Mouse (Mus musculus) kidney, embryonic 14.5 days (tissue): ENCODE data around the gene Dennd1a. TPM values are rescaled to one million over a fixed set of nuclear protein-coding genes. Genes with fewer than 3 reads are reported as not detected.

Source experiments
- ATAC-seq: fragments of 200-750 bp; cut with Nextera tagmentation; 2 replicates; pipeline ENCODE4 v1.8.0; 2017; ENCODE audit warnings: moderate number of reproducible peaks, mild to moderate bottlenecking, moderate TSS enrichment, moderate library complexity; ENCODE audit not compliant: low FRiP score, low TSS enrichment
- H3K27ac ChIP-seq: fragments of 300-500 bp; sonication (generic); 2 replicates; pipeline ENCODE4 v1.5.1; 2014; ENCODE audit warnings: low read depth, mild to moderate bottlenecking, low read length, moderate library complexity, mixed read lengths
- H3K27me3 ChIP-seq: fragments of 300-500 bp; sonication (generic); 2 replicates; pipeline ENCODE4 v1.6.1; 2014; ENCODE audit warnings: mild to moderate bottlenecking, low read length; ENCODE audit not compliant: control insufficient read depth, insufficient read depth
- H3K36me3 ChIP-seq: fragments of 300-500 bp; sonication (generic); 2 replicates; pipeline ENCODE4 v1.6.1; 2014; ENCODE audit warnings: low read length, mixed read lengths; ENCODE audit not compliant: control insufficient read depth, insufficient read depth
- H3K4me1 ChIP-seq: fragments of 300-500 bp; sonication (generic); 2 replicates; pipeline ENCODE4 v1.6.1; 2014; ENCODE audit warnings: low read length, mixed read lengths; ENCODE audit not compliant: control insufficient read depth, insufficient read depth
- H3K4me2 ChIP-seq: fragments of 300-500 bp; sonication (generic); replicated peaks from 2 replicates; pipeline ENCODE4 v1.6.1; 2014; ENCODE audit warnings: low read depth, mild to moderate bottlenecking, low read length
- H3K4me3 ChIP-seq: fragments of 300-500 bp; sonication (generic); 2 replicates; pipeline ENCODE4 v1.5.1; 2014; ENCODE audit warnings: mild to moderate bottlenecking, low read length
- H3K9ac ChIP-seq: fragments of 300-500 bp; sonication (generic); 2 replicates; pipeline ENCODE4 v1.6.1; 2014; ENCODE audit warnings: low read depth, mild to moderate bottlenecking, low read length, moderate library complexity
- H3K9me3 ChIP-seq: fragments of 300-500 bp; sonication (generic); 2 replicates; pipeline ENCODE4 v1.6.1; 2016; ENCODE audit warnings: low read length; ENCODE audit not compliant: control insufficient read depth
- WGBS: fragments of 180-500 bp; shearing (Covaris S2); extraction: QIAGEN DNeasy Blood & Tissue Kit; methylation state at CpG from one replicate; pipeline ENCODE4 v1.1.7; 2014; 5-methylcytosine and 5-hydroxymethylcytosine counted together
- polyA plus RNA-seq: library from polyadenylated mRNA; unstranded; fragments of >200 nt; fragmentation: Nextera tagmentation; extraction: Ambion mirVana; gene quantifications from 2 replicates; pipeline ENCODE4 v1.2.1, GENCODE M21; 2014

Dennd1a gene
- polyA plus RNA-seq, 1 experiment from 2014 or later, result 12.6 TPM

DNA sequence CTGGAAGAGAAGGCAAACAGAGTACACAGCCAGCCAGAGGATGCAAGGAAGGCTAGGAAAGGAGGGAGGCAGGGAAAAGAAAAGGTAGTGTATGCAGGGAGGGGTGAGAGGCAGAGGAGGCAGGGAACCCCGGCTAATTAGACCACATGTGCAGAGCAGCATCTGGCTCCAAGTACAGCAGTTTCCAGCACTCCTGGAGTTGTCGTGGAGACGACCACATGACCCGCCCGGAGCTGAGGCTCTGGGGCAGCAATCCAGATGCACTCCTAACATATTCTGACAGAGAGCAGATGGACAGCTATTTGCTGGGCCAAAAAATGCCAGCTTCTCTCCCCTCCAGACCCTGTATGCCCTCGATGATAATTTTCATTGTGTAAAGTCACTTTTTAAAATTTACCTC is 417.6 kb downstream of the Dennd1a start:
- no peaks in the 10 kb centered on the region for H3K4me1 ChIP-seq
- no peak overlapping the region for H3K4me3 ChIP-seq
- no peaks in the 10 kb centered on the region for H3K9me3 ChIP-seq
- H3K4me2 ChIP-seq, result no peak overlapping the region
- no peak overlapping the region for H3K9ac ChIP-seq
- WGBS, result 58% methylated on average over 6 of the region's 6 CpGs
- no peak overlapping the region for H3K27ac ChIP-seq
- no peaks in the 10 kb centered on the region for H3K27me3 ChIP-seq
- H3K36me3 ChIP-seq, result no peaks in the 10 kb centered on the region
- no peak for ATAC-seq

DNA sequence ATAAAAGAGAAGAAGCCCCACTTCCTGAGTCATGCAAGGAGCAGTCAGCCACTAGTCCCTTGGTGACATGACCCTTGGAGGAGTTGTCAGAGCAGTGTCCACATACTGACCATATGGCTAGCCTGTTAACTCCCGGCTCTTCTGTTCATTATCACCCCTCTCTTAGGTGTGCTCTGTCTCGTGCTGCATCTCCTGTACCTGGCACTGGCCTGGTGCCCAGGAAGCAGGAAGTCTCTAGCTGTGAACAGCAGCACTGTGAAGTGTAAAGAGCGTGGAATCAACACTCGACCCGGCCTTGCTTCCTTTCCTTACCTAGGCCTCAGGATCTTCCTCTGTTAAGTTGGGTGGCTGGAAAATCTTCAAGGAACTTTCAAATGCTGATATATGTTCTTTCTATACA is 419.8 kb downstream of the Dennd1a start:
- Histone ChIP-seq H3K36me3 (no peaks in the 10 kb centered on the region), H3K4me2 (no peak overlapping the region), H3K4me3 (no peak overlapping the region), H3K27ac (no peak overlapping the region), H3K27me3 (no peaks in the 10 kb centered on the region), H3K4me1 (no peaks in the 10 kb centered on the region), H3K9ac (no peak overlapping the region), H3K9me3 (no peaks in the 10 kb centered on the region)
- WGBS, result 71% methylated on average over 5 of the region's 5 CpGs
- ATAC-seq, result no peak

DNA sequence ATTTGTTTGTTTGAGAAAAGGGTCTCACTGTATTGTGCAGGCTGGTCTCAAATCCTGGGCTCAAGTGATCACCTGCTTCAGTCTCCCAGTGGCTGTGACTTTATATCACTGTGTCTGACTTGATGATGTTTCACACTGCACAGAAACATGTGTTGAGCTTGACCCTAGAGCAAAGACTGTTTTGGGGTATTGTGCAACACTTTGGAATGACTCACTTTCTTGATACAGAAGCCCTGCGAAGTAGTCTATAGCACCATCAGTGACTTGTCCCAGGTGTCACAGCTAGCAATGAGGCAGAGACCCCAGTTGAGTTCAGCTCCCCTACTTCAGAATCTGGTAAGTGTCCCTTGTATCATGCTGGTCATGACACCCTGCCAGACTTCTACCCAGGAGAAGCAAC is 429.7 kb downstream of the Dennd1a start:
- Histone ChIP-seq H3K27me3 (no peaks in the 10 kb centered on the region), H3K9me3 (no peaks in the 10 kb centered on the region), H3K4me1 (peaks cover 11% of the 10 kb centered on the region; the same call in 1 of the 2 replicates), H3K4me3 (no peak overlapping the region), H3K9ac (no peak overlapping the region), H3K36me3 (no peaks in the 10 kb centered on the region), H3K4me2 (no peak overlapping the region), H3K27ac (no peak overlapping the region)
- 94% methylated on average over 1 of the region's 1 CpGs for WGBS
- no peak for ATAC-seq

DNA sequence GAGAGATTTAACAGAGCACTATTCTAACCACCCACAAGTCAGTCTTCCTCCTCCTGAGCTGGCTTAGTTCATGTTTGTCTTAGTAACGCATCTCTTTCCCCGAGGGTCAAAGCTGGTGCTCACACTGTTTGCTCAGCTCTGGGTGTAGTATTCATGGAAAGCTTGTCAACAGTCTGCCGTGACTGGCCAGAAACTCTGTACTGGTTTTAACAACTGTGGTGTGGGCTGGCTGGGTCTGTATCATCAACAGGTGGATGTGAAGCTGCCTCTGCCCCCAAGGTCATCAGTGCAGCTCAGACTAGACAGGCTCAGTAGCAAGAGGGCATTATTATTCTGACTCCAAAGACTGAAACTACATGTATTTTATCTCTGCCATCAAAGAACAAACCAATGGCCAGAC is 430.2 kb downstream of the Dennd1a start:
- no peak overlapping the region for H3K4me3 ChIP-seq
- peaks cover 11% of the 10 kb centered on the region; the same call in 1 of the 2 replicates for H3K4me1 ChIP-seq
- H3K36me3 ChIP-seq, result no peaks in the 10 kb centered on the region
- H3K27me3 ChIP-seq, result no peaks in the 10 kb centered on the region
- no peak overlapping the region for H3K9ac ChIP-seq
- H3K4me2 ChIP-seq, result no peak overlapping the region
- no peak for ATAC-seq
- H3K9me3 ChIP-seq, result no peaks in the 10 kb centered on the region
- no peak overlapping the region for H3K27ac ChIP-seq
- WGBS, result 70% methylated on average over 3 of the region's 3 CpGs

DNA sequence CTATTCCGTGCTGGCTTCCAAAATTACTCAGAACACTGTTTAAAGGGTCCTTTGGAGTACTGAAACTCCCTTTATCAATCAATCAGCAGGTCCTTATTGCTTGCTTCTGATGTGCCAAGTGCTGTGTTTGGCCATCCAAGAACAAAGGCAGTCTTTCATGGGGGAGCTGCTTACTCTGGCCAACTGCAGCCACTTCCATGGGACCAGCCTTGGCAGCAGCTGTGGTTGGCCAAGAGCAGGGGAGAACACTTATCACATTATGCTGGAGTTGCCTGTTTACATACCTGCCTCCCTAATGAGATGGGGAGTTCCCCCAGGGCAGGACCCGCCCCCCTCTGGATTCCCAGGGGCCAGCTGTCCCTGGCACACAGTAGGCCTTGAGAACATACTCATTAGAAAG is 432.0 kb downstream of the Dennd1a start:
- WGBS, result 77% methylated on average over 2 of the region's 2 CpGs

DNA sequence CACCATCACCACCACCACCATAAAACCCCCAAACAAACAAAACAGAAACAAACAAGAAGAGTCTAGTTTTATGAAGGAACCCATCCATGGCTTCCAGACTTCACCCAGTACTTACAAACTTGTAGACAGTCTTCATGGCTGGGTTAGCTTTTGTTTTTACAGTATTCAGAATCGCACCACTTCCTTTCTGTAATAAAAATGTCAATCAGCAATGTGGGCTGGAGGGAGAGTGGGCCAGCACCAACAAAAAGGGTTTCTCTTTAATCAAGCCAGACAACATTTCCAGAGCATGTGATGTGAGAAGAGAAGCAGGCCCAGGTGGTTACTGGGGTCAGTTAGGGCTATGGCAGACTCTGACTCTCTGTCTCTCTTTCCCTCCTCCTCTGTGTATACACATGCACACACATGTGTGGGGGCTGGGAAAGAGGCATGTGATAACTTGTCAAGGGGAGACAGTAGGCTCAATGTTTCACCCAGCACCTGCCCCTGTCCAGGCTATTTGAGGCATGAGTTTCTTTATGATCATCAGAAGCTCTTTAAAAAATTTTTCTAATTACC is 433.2 kb downstream of the Dennd1a start:
- H3K9me3 ChIP-seq, result no peaks in the 10 kb centered on the region
- no peak overlapping the region for H3K9ac ChIP-seq
- no peaks in the 10 kb centered on the region for H3K27me3 ChIP-seq
- 15% methylated on average over 1 of the region's 1 CpGs for WGBS
- no peaks in the 10 kb centered on the region for H3K36me3 ChIP-seq
- ATAC-seq, result peak; percentile 87
- peaks cover 11% of the 10 kb centered on the region; the same call in 1 of the 2 replicates for H3K4me1 ChIP-seq
- H3K4me2 ChIP-seq, result no peak overlapping the region
- no peak overlapping the region for H3K4me3 ChIP-seq
- no peak overlapping the region for H3K27ac ChIP-seq

More for the DNA sequence above, 432.0 kb downstream of the Dennd1a start:
- Histone ChIP-seq H3K9ac (no peak overlapping the region), H3K27me3 (no peaks in the 10 kb centered on the region), H3K4me1 (peaks cover 11% of the 10 kb centered on the region; the same call in 1 of the 2 replicates), H3K4me3 (no peak overlapping the region), H3K9me3 (no peaks in the 10 kb centered on the region), H3K36me3 (no peaks in the 10 kb centered on the region), H3K27ac (no peak overlapping the region), H3K4me2 (no peak overlapping the region)
- ATAC-seq, result no peak

DNA sequence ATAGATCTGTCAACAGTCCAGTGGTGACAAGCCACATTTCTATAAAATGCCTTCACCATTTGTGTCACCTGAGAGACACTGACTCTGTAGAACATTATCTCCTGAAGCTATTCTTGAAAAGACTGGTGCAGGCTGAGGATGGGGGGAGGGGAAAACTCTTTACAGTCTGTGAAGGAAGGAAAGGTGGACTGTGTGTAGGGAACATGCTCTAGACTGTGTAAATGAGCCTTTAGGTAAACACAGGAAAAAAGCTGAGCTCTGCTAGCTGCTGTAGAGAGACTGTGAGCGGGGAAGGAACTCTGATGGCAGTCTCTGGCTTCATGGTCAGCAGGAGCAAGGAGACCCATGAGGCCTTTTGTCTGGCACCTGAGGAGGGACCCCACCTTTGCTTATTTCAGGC is 436.6 kb downstream of the Dennd1a start:
- Histone ChIP-seq H3K27me3 (no peaks in the 10 kb centered on the region), H3K4me1 (peaks cover 11% of the 10 kb centered on the region; the same call in 1 of the 2 replicates), H3K27ac (no peak overlapping the region), H3K4me3 (no peak overlapping the region), H3K4me2 (no peak overlapping the region), H3K9ac (no peak overlapping the region), H3K36me3 (no peaks in the 10 kb centered on the region), H3K9me3 (no peaks in the 10 kb centered on the region)
- no peak for ATAC-seq
- WGBS, result 59% methylated on average over 1 of the region's 1 CpGs

DNA sequence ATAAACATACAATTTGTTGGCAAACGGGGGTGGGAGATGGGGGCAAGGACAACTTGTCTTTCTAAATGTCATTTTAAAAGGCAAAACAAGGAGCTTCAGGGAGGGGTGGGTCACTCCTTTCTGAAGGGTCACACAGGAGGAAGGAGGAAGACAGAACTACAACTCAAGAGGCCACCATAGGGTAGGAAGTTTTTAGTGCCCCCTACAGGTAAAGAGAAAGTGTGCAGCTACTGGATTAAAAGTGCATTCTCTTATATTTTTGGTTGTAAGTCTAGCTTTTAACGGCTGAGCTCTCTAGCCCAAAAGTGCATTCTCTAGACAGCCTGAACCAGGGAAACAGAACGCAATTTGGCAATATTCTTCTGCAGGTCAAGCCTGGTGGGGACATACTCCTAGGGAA is 437.8 kb downstream of the Dennd1a start:
- Histone ChIP-seq H3K9me3 (no peaks in the 10 kb centered on the region), H3K4me1 (peaks cover 8% of the 10 kb centered on the region; the same call in 1 of the 2 replicates), H3K4me3 (no peak overlapping the region), H3K36me3 (no peaks in the 10 kb centered on the region), H3K4me2 (no peak overlapping the region), H3K27ac (no peak overlapping the region), H3K27me3 (no peaks in the 10 kb centered on the region), H3K9ac (no peak overlapping the region)
- ATAC-seq, result no peak
- WGBS, result 85% methylated on average over 3 of the region's 3 CpGs

DNA sequence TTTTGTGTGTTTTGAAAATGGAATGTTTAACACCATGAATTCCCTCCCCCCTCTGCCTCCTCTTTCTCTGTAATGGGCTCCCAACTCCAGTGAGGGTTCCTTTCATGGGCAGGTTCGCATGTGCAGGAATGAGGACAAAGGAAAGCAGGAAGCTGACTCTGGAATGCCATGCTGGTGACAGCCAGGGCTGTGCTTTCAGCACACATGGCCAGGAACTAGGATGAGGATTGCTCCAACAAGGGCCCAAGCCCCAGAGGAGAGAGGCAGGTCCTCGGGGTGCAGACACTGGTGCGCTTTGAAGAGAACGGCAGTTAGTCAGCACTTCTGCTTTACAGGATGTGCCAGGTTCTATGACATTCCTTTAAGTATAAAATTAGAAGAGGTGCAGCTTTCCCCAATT is 444.5 kb downstream of the Dennd1a start:
- Histone ChIP-seq H3K27me3 (no peaks in the 10 kb centered on the region), H3K4me2 (no peak overlapping the region), H3K27ac (no peak overlapping the region), H3K4me3 (no peak overlapping the region), H3K9ac (no peak overlapping the region), H3K4me1 (peaks cover 9% of the 10 kb centered on the region), H3K36me3 (no peaks in the 10 kb centered on the region), H3K9me3 (no peaks in the 10 kb centered on the region)
- no peak for ATAC-seq
- 43% methylated on average over 4 of the region's 4 CpGs for WGBS
